Mouse (Mus musculus) thymus, adult 2 months (tissue): ENCODE data around the gene Pdss2.

Experiments
- CTCF ChIP-seq: fragments of 200-500 bp; IDR thresholded peaks from 2 replicates; pipeline ENCODE4 v1.5.1; 2012; ENCODE audit warnings: mild to moderate bottlenecking, control low read depth, low read length, moderate library complexity, borderline replicate concordance; ENCODE audit not compliant: control insufficient read depth, poor library complexity, insufficient read depth; ENCODE audit errors: extremely low read depth
- POLR2A ChIP-seq: fragments of 200-500 bp; IDR thresholded peaks from 2 replicates; pipeline ENCODE4 v1.6.1; 2012; ENCODE audit warnings: mild to moderate bottlenecking, low read length, control low read depth, moderate library complexity; ENCODE audit not compliant: control insufficient read depth, poor library complexity, insufficient read depth; ENCODE audit errors: extremely low read depth

- TF ChIP-seq POLR2A (no peak), CTCF (no peak)
These were observed 20.9 kb downstream of the Pdss2 start for GRCm38 (mm10) chr10:43242215-43242614.
